Mouse (Mus musculus): Measurements from ENCODE around the gene Rplp1. TPM values are rescaled to one million over a fixed set of nuclear protein-coding genes. Genes with fewer than 3 reads are reported as not detected.

Gene Rplp1
- polyA plus RNA-seq (2015; fragmentation: Nextera tagmentation; extraction: Ambion mirVana) = 1,966 TPM in 2 replicates

GRCm38 (mm10) chr9:61914203-61914916 lies at the start of gene Rplp1:
TSS of gene Rplp1 (minus strand) at chr9:61914542.

GRCm38 (mm10) chr9:61946623-61947401 lies 32.5 kb upstream of the Rplp1 start, which contains the start of gene Kif23:
TSS of gene Kif23 (minus strand) at chr9:61946774.

Other genes with a start within 250 kb of the Rplp1 start
- 85.0 and 85.7 TPM in 2 replicates for gene Kif23, start 32.2 kb upstream of the Rplp1 start, polyA plus RNA-seq (2015; fragmentation: Nextera tagmentation; extraction: Ambion mirVana)
- gene Paqr5, start 112.3 kb upstream of the Rplp1 start, polyA plus RNA-seq (2015; fragmentation: Nextera tagmentation; extraction: Ambion mirVana) = 0.70 and 0.72 TPM in 2 replicates
- 3.9 and 4.7 TPM in 2 replicates for gene Glce, start 208.1 kb upstream of the Rplp1 start, polyA plus RNA-seq (2015; fragmentation: Nextera tagmentation; extraction: Ambion mirVana)

Data from spleen, postnatal 0 days (tissue).